Mouse (Mus musculus): Measurements from ENCODE around the gene Depdc1a. TPM values are rescaled to one million over a fixed set of nuclear protein-coding genes. Genes with fewer than 3 reads are reported as not detected.
"Not testable (repeated sequence)": the region's sequence is repeated elsewhere in the genome, so short reads cannot be mapped to it uniquely, and the experiment has no call there.

The Depdc1a gene
- 30.8 and 35.1 TPM in 2 replicates for polyA plus RNA-seq (2015; fragmentation: Nextera tagmentation; extraction: Ambion mirVana)

- Histone ChIP-seq H3K4me2 (ENCODE audit: low read depth, low read length) (peak within 1 kb of the TSS; percentile 68), H3K9me3 (replicated peaks; ENCODE audit: control insufficient read depth, low read length) (no peaks in the 10 kb centered on the region), H3K4me1 (ENCODE audit: control insufficient read depth, insufficient read depth, low read length) (no peaks in the 10 kb centered on the region), H3K27ac (ENCODE audit: low read length) (no peak within 1 kb of the TSS; the same call in 1 of the 2 replicates), H3K9ac (ENCODE audit: low read length) (peak within 1 kb of the TSS; percentile 76), H3K36me3 (ENCODE audit: control insufficient read depth, insufficient read depth, low read length) (no peaks in the 10 kb centered on the region), H3K4me3 (replicated peaks; ENCODE audit: low read length) (peak within 1 kb of the TSS; percentile 67), H3K27me3 (ENCODE audit: control insufficient read depth, insufficient read depth, low read length) (no peaks in the 10 kb centered on the region)
- ATAC-seq (ENCODE audit: insufficient read depth, low FRiP score) = peak; percentile 100
- WGBS = under 1% methylated on average over 28 of the region's 28 CpGs
Observed at GRCm38 (mm10) chr3:159495243-159495801, at the start of gene Depdc1a. TSS of gene Depdc1a (plus strand) at chr3:159495433.

GRCm38 (mm10) chr3:159470059-159470458 is 25.2 kb upstream of the Depdc1a start:
- H3K9me3 ChIP-seq (replicated peaks; ENCODE audit: control insufficient read depth, low read length) = no peaks in the 10 kb centered on the region
- no peak overlapping the region for H3K9ac ChIP-seq (ENCODE audit: low read length)
- 47% methylated on average over 1 of the region's 1 CpGs for WGBS
- no peak overlapping the region for H3K4me3 ChIP-seq (replicated peaks; ENCODE audit: low read length)
- no peak overlapping the region for H3K27ac ChIP-seq (ENCODE audit: low read length)
- no peaks in the 10 kb centered on the region for H3K36me3 ChIP-seq (ENCODE audit: control insufficient read depth, insufficient read depth, low read length)
- no peak for ATAC-seq (ENCODE audit: insufficient read depth, low FRiP score)
- no peak overlapping the region for H3K4me2 ChIP-seq (ENCODE audit: low read depth, low read length)
- no peaks in the 10 kb centered on the region for H3K27me3 ChIP-seq (ENCODE audit: control insufficient read depth, insufficient read depth, low read length)
- H3K4me1 ChIP-seq (ENCODE audit: control insufficient read depth, insufficient read depth, low read length) = no peaks in the 10 kb centered on the region

- ATAC-seq (ENCODE audit: insufficient read depth, low FRiP score) = no peak
- Histone ChIP-seq H3K4me2 (ENCODE audit: low read depth, low read length) (no peak overlapping the region), H3K9ac (ENCODE audit: low read length) (no peak overlapping the region), H3K9me3 (replicated peaks; ENCODE audit: control insufficient read depth, low read length) (no peaks in the 10 kb centered on the region), H3K4me1 (ENCODE audit: control insufficient read depth, insufficient read depth, low read length) (no peaks in the 10 kb centered on the region), H3K4me3 (replicated peaks; ENCODE audit: low read length) (no peak overlapping the region), H3K36me3 (ENCODE audit: control insufficient read depth, insufficient read depth, low read length) (no peaks in the 10 kb centered on the region), H3K27me3 (ENCODE audit: control insufficient read depth, insufficient read depth, low read length) (no peaks in the 10 kb centered on the region), H3K27ac (ENCODE audit: low read length) (no peak overlapping the region)
- WGBS = 78% methylated on average over 1 of the region's 1 CpGs
Observed at GRCm38 (mm10) chr3:159475465-159475864, 19.8 kb upstream of the Depdc1a start.

- no peaks in the 10 kb centered on the region for H3K4me1 ChIP-seq (ENCODE audit: control insufficient read depth, insufficient read depth, low read length)
- no peak for ATAC-seq (ENCODE audit: insufficient read depth, low FRiP score)
- H3K4me2 ChIP-seq (ENCODE audit: low read depth, low read length) = no peak overlapping the region
Observed at GRCm38 (mm10) chr3:159477250-159477962, 17.8 kb upstream of the Depdc1a start.

GRCm38 (mm10) chr3:159494709-159495108 is 524 bp upstream of the Depdc1a start:
- H3K27me3 ChIP-seq (ENCODE audit: control insufficient read depth, insufficient read depth, low read length); ATAC-seq (ENCODE audit: insufficient read depth, low FRiP score); H3K4me1 ChIP-seq (ENCODE audit: control insufficient read depth, insufficient read depth, low read length); H3K9me3 ChIP-seq (replicated peaks; ENCODE audit: control insufficient read depth, low read length); H3K36me3 ChIP-seq (ENCODE audit: control insufficient read depth, insufficient read depth, low read length); H3K27ac ChIP-seq (ENCODE audit: low read length): not testable (repeated sequence)
- Histone ChIP-seq H3K9ac (ENCODE audit: low read length) (peak overlapping the region; percentile 76), H3K4me3 (replicated peaks; ENCODE audit: low read length) (peak overlapping the region; percentile 67), H3K4me2 (ENCODE audit: low read depth, low read length) (peak overlapping the region; percentile 68)

More at GRCm38 (mm10) chr3:159477250-159477962, 17.8 kb upstream of the Depdc1a start:
- Histone ChIP-seq H3K9ac (ENCODE audit: low read length) (no peak overlapping the region), H3K36me3 (ENCODE audit: control insufficient read depth, insufficient read depth, low read length) (no peaks in the 10 kb centered on the region), H3K4me3 (replicated peaks; ENCODE audit: low read length) (no peak overlapping the region), H3K9me3 (replicated peaks; ENCODE audit: control insufficient read depth, low read length) (no peaks in the 10 kb centered on the region), H3K27ac (ENCODE audit: low read length) (no peak overlapping the region), H3K27me3 (ENCODE audit: control insufficient read depth, insufficient read depth, low read length) (no peaks in the 10 kb centered on the region)
- WGBS = 88% methylated on average over 1 of the region's 1 CpGs

GRCm38 (mm10) chr3:159508899-159509298 is 13.7 kb downstream of the Depdc1a start:
- Histone ChIP-seq H3K9ac (ENCODE audit: low read length) (no peak overlapping the region), H3K27ac (ENCODE audit: low read length) (no peak overlapping the region)
- no peak for ATAC-seq (ENCODE audit: insufficient read depth, low FRiP score)

GRCm38 (mm10) chr3:159528563-159528962 is 33.3 kb downstream of the Depdc1a start:
- Histone ChIP-seq H3K27ac (ENCODE audit: low read length) (no peak overlapping the region), H3K4me2 (ENCODE audit: low read depth, low read length) (no peak overlapping the region), H3K4me3 (replicated peaks; ENCODE audit: low read length) (no peak overlapping the region), H3K4me1 (ENCODE audit: control insufficient read depth, insufficient read depth, low read length) (no peaks in the 10 kb centered on the region), H3K9me3 (replicated peaks; ENCODE audit: control insufficient read depth, low read length) (no peaks in the 10 kb centered on the region), H3K9ac (ENCODE audit: low read length) (no peak overlapping the region), H3K27me3 (ENCODE audit: control insufficient read depth, insufficient read depth, low read length) (no peaks in the 10 kb centered on the region), H3K36me3 (ENCODE audit: control insufficient read depth, insufficient read depth, low read length) (peaks cover 5% of the 10 kb centered on the region; the same call in 1 of the 2 replicates)
- no peak for ATAC-seq (ENCODE audit: insufficient read depth, low FRiP score)

More at GRCm38 (mm10) chr3:159508899-159509298, 13.7 kb downstream of the Depdc1a start:
- no peaks in the 10 kb centered on the region for H3K9me3 ChIP-seq (replicated peaks; ENCODE audit: control insufficient read depth, low read length)
- no peak overlapping the region for H3K4me3 ChIP-seq (replicated peaks; ENCODE audit: low read length)
- peaks cover 4% of the 10 kb centered on the region; the same call in 1 of the 2 replicates for H3K36me3 ChIP-seq (ENCODE audit: control insufficient read depth, insufficient read depth, low read length)
- H3K4me1 ChIP-seq (ENCODE audit: control insufficient read depth, insufficient read depth, low read length) = no peaks in the 10 kb centered on the region
- H3K27me3 ChIP-seq (ENCODE audit: control insufficient read depth, insufficient read depth, low read length) = no peaks in the 10 kb centered on the region
- H3K4me2 ChIP-seq (ENCODE audit: low read depth, low read length) = no peak overlapping the region

GRCm38 (mm10) chr3:159548303-159548702 is 53.1 kb downstream of the Depdc1a start:
- WGBS = 78% methylated on average over 3 of the region's 3 CpGs
- no peaks in the 10 kb centered on the region for H3K27me3 ChIP-seq (ENCODE audit: control insufficient read depth, insufficient read depth, low read length)
- no peak for ATAC-seq (ENCODE audit: insufficient read depth, low FRiP score)
- no peaks in the 10 kb centered on the region for H3K36me3 ChIP-seq (ENCODE audit: control insufficient read depth, insufficient read depth, low read length)
- H3K27ac ChIP-seq (ENCODE audit: low read length) = no peak overlapping the region
- H3K4me1 ChIP-seq (ENCODE audit: control insufficient read depth, insufficient read depth, low read length) = no peaks in the 10 kb centered on the region
- no peaks in the 10 kb centered on the region for H3K9me3 ChIP-seq (replicated peaks; ENCODE audit: control insufficient read depth, low read length)
- no peak overlapping the region for H3K4me2 ChIP-seq (ENCODE audit: low read depth, low read length)
- no peak overlapping the region for H3K9ac ChIP-seq (ENCODE audit: low read length)
- no peak overlapping the region for H3K4me3 ChIP-seq (replicated peaks; ENCODE audit: low read length)

- Histone ChIP-seq H3K4me1 (ENCODE audit: control insufficient read depth, insufficient read depth, low read length) (no peaks in the 10 kb centered on the region), H3K9ac (ENCODE audit: low read length) (no peak overlapping the region), H3K27me3 (ENCODE audit: control insufficient read depth, insufficient read depth, low read length) (no peaks in the 10 kb centered on the region), H3K36me3 (ENCODE audit: control insufficient read depth, insufficient read depth, low read length) (no peaks in the 10 kb centered on the region), H3K4me2 (ENCODE audit: low read depth, low read length) (no peak overlapping the region), H3K4me3 (replicated peaks; ENCODE audit: low read length) (no peak overlapping the region), H3K27ac (ENCODE audit: low read length) (no peak overlapping the region), H3K9me3 (replicated peaks; ENCODE audit: control insufficient read depth, low read length) (no peaks in the 10 kb centered on the region)
- no peak for ATAC-seq (ENCODE audit: insufficient read depth, low FRiP score)
Observed at GRCm38 (mm10) chr3:159550224-159550623, 55.0 kb downstream of the Depdc1a start.

Data from stomach, embryonic 16.5 days (tissue).